Mouse (Mus musculus) neural tube, embryonic 11.5 days (tissue): Measurements from ENCODE around the gene Zfp663. TPM values are rescaled to one million over a fixed set of nuclear protein-coding genes. Genes with fewer than 3 reads are reported as not detected.
A peak's percentile ranks its signal among the peaks of the same experiment; 100 is the strongest.

ENCODE experiments used
- ATAC-seq: fragments of 200-750 bp; cut with Nextera tagmentation; 2 replicates; pipeline ENCODE4 v1.8.0; 2017; ENCODE audit warnings: moderate number of reproducible peaks, mild to moderate bottlenecking, moderate TSS enrichment, moderate library complexity; ENCODE audit not compliant: insufficient read depth, low FRiP score, low TSS enrichment
- DNase-seq: peaks from one replicate; pipeline ENCODE4 v3.0.0-alpha.2; 2015; ENCODE audit warnings: low spot score
- H3K27ac ChIP-seq: fragments of 300-500 bp; sonication (generic); 2 replicates; pipeline ENCODE4 v1.5.1; 2014; ENCODE audit warnings: low read depth, mild to moderate bottlenecking, low read length
- H3K27me3 ChIP-seq: fragments of 300-500 bp; sonication (generic); 2 replicates; pipeline ENCODE4 v1.6.1; 2014; ENCODE audit warnings: mild to moderate bottlenecking, low read length, mixed read lengths; ENCODE audit not compliant: control insufficient read depth, insufficient read depth
- H3K36me3 ChIP-seq: fragments of 300-500 bp; sonication (generic); 2 replicates; pipeline ENCODE4 v1.6.1; 2014; ENCODE audit warnings: mild to moderate bottlenecking, low read length, moderate library complexity, mixed read lengths; ENCODE audit not compliant: control insufficient read depth, insufficient read depth
- H3K4me1 ChIP-seq: fragments of 300-500 bp; sonication (generic); 2 replicates; pipeline ENCODE4 v1.6.1; 2014; ENCODE audit warnings: low read length, mixed read lengths; ENCODE audit not compliant: control insufficient read depth, insufficient read depth
- H3K4me2 ChIP-seq: fragments of 300-500 bp; sonication (generic); 2 replicates; pipeline ENCODE4 v1.6.1; 2014; ENCODE audit warnings: low read depth, mild to moderate bottlenecking, moderate library complexity
- H3K4me3 ChIP-seq: fragments of 300-500 bp; sonication (generic); 2 replicates; pipeline ENCODE4 v1.5.1; 2014; ENCODE audit warnings: low read depth, low read length
- H3K9ac ChIP-seq: fragments of 300-500 bp; sonication (generic); 2 replicates; pipeline ENCODE4 v1.6.1; 2014; ENCODE audit warnings: mild to moderate bottlenecking, low read length
- H3K9me3 ChIP-seq: fragments of 300-500 bp; sonication (generic); 2 replicates; pipeline ENCODE4 v1.6.1; 2016; ENCODE audit warnings: low read length; ENCODE audit not compliant: control insufficient read depth
- WGBS: fragments of 180-500 bp; shearing (Covaris S2); extraction: QIAGEN DNeasy Blood & Tissue Kit; methylation state at CpG from one replicate; pipeline ENCODE4 v1.1.7; 2014; 5-methylcytosine and 5-hydroxymethylcytosine counted together
- polyA plus RNA-seq: library from polyadenylated mRNA; unstranded; fragments of >200 nt; fragmentation: Nextera tagmentation; extraction: Ambion mirVana; gene quantifications from 2 replicates; pipeline ENCODE4 v1.2.1, GENCODE M21; 2014

Gene Zfp663
- polyA plus RNA-seq, 1 experiment from 2014 or later: 6.1 TPM

DNA sequence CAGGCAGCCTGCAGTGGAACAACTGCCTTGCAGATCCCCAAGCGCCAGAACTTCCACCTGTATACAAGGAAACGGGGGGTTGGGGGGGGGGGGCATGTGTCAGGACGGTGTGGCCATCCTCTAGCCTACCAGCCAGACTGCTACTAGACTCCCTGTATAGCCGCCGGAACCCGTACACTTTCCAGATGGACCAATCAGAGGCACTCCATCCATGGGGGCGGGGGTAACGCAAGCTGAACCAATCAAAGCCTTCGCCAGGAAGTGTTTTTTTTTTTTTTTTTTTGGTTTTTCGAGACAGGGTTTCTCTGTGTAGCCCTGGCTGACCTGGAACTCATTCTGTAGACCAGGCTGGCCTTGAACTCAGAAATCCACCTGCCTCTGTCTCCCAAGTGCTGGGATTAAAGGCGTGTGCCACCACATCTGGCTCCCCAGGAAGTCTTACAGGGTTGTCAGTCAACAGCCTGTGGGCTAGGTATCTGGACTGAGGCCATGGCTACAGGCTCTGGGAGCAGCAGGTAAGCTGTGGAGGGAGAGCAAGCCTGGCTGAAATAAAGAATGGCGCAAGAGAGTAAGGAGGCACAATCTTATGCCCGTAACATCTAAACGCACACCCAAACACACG lies 29.7 kb upstream of the Zfp663 start:
- H3K27me3 ChIP-seq: no peaks in the 10 kb centered on the region
- WGBS: 55% methylated on average over 14 of the region's 15 CpGs
- H3K36me3 ChIP-seq: no peaks in the 10 kb centered on the region
- H3K9ac ChIP-seq: no peak overlapping the region
- H3K9me3 ChIP-seq: no peaks in the 10 kb centered on the region
- H3K4me1 ChIP-seq: peaks cover 15% of the 10 kb centered on the region
- H3K4me3 ChIP-seq: no peak overlapping the region
- H3K4me2 ChIP-seq: no peak overlapping the region
- DNase-seq: no peak
- no peak overlapping the region for H3K27ac ChIP-seq
- ATAC-seq: no peak

DNA sequence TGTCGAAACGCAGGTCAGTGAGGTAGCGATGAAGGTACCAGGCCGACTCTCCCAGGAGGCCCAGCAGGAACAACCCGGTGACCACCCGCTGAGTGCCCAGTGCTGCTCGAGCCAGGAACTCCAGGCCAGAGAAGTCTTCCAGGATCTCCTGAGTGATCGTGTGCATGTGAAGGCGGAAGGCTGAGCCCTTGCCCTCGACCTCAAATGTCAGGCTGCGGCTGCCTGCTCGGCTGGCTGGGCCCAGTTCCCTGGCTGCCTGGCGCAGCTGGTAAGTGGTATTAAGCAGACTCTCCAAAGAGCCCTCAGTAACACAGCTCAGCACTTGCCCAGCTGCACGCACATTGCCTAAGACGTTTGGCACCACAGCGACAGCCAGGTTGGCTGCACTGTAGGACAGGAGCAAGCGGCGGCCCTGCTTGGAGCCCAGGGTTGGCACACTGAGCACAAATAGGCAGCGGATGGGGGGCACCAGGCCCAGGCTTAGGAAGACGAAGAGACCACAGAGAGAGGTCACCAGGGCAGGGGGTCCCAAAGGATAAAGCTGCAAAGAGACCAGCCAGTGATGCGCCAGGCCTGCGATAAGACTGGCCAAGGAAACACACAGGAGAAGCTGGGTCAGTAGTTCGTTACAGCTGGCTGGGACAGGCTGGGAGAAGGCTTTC lies 29.1 kb upstream of the Zfp663 start:
- Histone ChIP-seq H3K9me3 (no peaks in the 10 kb centered on the region), H3K4me1 (peaks cover 15% of the 10 kb centered on the region), H3K27ac (peak overlapping the region; percentile 7; the same call in 1 of the 2 replicates), H3K4me2 (no peak overlapping the region), H3K9ac (peak overlapping the region; percentile 7; the same call in 1 of the 2 replicates), H3K4me3 (no peak overlapping the region), H3K27me3 (no peaks in the 10 kb centered on the region), H3K36me3 (no peaks in the 10 kb centered on the region)
- WGBS: 72% methylated on average over 23 of the region's 23 CpGs
- DNase-seq (no peak), ATAC-seq (no peak)

GRCm38 (mm10) chr2:165396831-165397501 lies 28.4 kb upstream of the Zfp663 start:
- Histone ChIP-seq H3K27ac (peak overlapping the region; percentile 7; the same call in 1 of the 2 replicates), H3K9me3 (no peaks in the 10 kb centered on the region), H3K27me3 (no peaks in the 10 kb centered on the region), H3K4me3 (no peak overlapping the region), H3K4me1 (peaks cover 15% of the 10 kb centered on the region), H3K4me2 (no peak overlapping the region), H3K36me3 (no peaks in the 10 kb centered on the region), H3K9ac (peak overlapping the region; percentile 7; the same call in 1 of the 2 replicates)
- 43% methylated on average over 20 of the region's 20 CpGs for WGBS
- peak; percentile 45; the same call in 1 of the 2 replicates for ATAC-seq
- DNase-seq: no peak

DNA sequence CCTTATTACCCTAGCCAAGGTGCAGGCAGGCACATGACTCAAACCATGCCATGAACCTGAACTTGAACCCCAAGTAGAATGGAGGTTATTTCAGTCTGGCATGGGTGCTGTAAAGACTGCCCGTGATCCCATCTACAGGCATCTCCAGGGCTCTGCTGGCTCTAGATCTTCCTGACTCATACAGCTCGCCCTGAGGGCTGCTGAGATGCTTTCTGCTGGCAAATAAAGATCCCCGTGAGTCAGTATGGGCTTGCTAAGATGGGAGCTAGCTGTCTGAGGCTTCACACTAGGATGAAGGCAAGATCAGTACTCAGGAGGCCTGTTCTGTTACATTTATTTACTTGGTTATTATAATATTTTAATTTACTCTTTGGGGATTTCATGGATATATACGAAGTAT lies 23.6 kb upstream of the Zfp663 start:
- Histone ChIP-seq H3K36me3 (no peaks in the 10 kb centered on the region), H3K4me3 (no peak overlapping the region), H3K27me3 (no peaks in the 10 kb centered on the region), H3K9ac (no peak overlapping the region), H3K4me2 (no peak overlapping the region), H3K27ac (no peak overlapping the region), H3K9me3 (no peaks in the 10 kb centered on the region), H3K4me1 (peaks cover 7% of the 10 kb centered on the region; the same call in 1 of the 2 replicates)
- DNase-seq: no peak
- ATAC-seq: no peak
- 84% methylated on average over 4 of the region's 4 CpGs for WGBS

- Histone ChIP-seq H3K9ac (no peak overlapping the region), H3K4me1 (peaks cover 6% of the 10 kb centered on the region), H3K36me3 (no peaks in the 10 kb centered on the region), H3K4me3 (no peak overlapping the region), H3K27ac (no peak overlapping the region), H3K27me3 (no peaks in the 10 kb centered on the region), H3K4me2 (no peak overlapping the region), H3K9me3 (no peaks in the 10 kb centered on the region)
- WGBS: 19% methylated on average over 8 of the region's 8 CpGs
- DNase-seq (peak; percentile 69), ATAC-seq (no peak)
These were observed 23.0 kb upstream of the Zfp663 start for GRCm38 (mm10) chr2:165391561-165391960.

DNA sequence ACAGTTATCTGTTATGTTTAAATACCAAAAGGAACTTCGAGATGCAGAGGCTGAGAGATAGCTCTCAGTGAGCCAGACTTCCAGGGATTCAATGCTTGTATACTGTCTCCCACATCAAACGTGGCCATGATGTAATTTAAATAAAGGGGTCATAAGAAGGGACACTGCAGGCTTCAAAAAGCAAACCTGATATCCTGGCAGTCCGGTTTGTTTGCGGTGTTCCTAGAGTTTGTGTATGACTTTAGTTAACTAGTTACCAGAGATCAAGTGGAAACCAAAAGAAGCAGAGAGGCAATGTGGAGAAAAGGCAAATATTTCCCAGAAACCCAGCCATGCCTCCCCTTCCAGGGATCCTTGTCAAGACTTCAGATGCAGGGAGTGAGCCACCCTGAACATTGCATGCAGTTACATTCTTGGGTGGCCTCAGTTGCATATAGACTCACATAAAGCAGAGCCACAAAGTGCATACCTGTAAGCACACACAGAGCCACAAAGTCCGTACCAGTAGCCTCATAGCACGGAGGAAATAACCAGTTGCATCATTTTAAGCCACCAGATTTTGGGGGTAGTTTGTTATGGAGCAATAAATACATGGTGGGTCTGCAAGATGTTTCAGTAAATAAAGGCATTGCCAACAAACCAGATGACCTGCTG lies 20.9 kb upstream of the Zfp663 start:
- DNase-seq: no peak
- Histone ChIP-seq H3K4me3 (no peak overlapping the region), H3K27ac (no peak overlapping the region), H3K4me1 (peaks cover 5% of the 10 kb centered on the region), H3K9ac (no peak overlapping the region), H3K36me3 (peaks cover 10% of the 10 kb centered on the region), H3K4me2 (no peak overlapping the region), H3K27me3 (no peaks in the 10 kb centered on the region), H3K9me3 (no peaks in the 10 kb centered on the region)
- no peak for ATAC-seq
- WGBS: 84% methylated on average over 6 of the region's 6 CpGs

GRCm38 (mm10) chr2:165387844-165388495 lies 19.4 kb upstream of the Zfp663 start, which contains the start of gene Zfp334:
Zfp334 (minus strand) TSS chr2:165388259.
- Histone ChIP-seq H3K27me3 (no peaks in the 10 kb centered on the region), H3K4me1 (peaks cover 5% of the 10 kb centered on the region), H3K9ac (peak within 1 kb of the TSS; percentile 88), H3K9me3 (no peaks in the 10 kb centered on the region), H3K27ac (peak within 1 kb of the TSS; percentile 82), H3K4me2 (peak within 1 kb of the TSS; percentile 62), H3K4me3 (peak within 1 kb of the TSS; percentile 79), H3K36me3 (peaks cover 23% of the 10 kb centered on the region)
- ATAC-seq (peak; percentile 85), DNase-seq (peak; percentile 97)
- under 1% methylated on average over 40 of the region's 40 CpGs for WGBS

DNA sequence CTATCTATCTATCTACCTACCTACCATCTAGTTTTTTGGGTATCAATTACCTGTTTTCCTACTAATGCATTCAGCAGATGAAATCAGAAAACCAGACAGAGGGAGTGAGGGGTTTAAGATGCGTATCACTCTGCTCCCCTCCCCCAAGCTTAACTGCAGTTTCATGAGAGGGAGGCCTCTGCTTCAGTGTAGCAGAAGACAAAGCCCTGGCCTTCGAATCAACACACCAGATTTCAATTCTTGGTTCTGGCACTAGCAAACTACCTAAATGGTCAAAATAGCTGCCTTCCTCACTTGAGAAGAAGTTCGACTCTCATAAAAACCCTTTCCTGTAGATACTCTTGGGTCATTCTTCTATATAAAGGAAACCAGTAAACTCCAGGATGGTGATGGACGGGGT lies 18.8 kb upstream of the Zfp663 start:
- Histone ChIP-seq H3K9me3 (no peaks in the 10 kb centered on the region), H3K4me3 (peak overlapping the region; percentile 79), H3K27ac (peak overlapping the region; percentile 82), H3K27me3 (no peaks in the 10 kb centered on the region), H3K36me3 (peaks cover 29% of the 10 kb centered on the region), H3K4me2 (peak overlapping the region; percentile 62), H3K9ac (peak overlapping the region; percentile 88), H3K4me1 (peaks cover 5% of the 10 kb centered on the region)
- no peak; the same call in 1 of the 2 replicates for ATAC-seq
- WGBS: 10% methylated on average over 4 of the region's 4 CpGs
- DNase-seq: no peak
